Mouse (Mus musculus): Measurements from ENCODE around the gene St6galnac5.

Gene St6galnac5

DNA sequence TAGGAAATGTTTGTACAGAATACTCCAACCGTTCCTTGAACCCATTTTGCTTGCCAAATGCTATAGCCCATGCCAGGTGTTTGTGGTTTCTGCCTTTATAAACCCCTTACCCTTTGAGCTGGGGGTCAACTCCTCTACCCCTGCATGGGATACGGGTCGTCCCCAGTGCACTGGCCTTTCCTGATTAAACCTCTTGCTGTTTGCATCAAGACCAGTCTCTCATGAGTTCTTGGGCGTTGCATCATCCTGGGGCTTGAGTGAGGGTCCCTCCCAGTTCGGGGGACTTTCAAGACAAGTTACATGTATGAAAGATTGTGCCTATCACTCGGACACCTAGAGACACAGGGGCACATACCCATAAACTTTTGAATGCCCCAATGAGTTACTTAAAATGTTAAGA is 67.7 kb downstream of the St6galnac5 start:
- DNase-seq (ENCODE audit: inconsistent age in 2 of 2, low spot score in 1 of 2) = no peak

DNA sequence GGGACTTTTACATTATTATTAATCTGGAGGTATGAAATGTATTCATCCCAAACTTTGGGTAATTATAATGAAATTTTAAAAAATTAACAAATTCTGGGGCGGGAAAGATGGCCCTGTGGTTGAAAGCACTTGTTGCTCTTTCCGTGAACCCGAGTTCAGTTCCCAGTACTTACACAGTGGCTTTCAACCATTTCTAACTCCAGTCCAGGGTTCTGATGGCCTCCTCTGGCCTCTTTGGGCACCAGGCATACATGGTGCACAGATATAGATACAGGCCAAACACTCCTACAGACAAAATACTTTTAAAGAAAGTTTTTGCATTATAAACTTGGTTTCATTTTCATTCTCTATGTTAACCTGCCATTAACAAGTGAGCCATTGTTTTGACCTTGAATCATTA is 68.4 kb downstream of the St6galnac5 start:
- no peak for DNase-seq (ENCODE audit: inconsistent age in 2 of 2, low spot score in 1 of 2)

DNA sequence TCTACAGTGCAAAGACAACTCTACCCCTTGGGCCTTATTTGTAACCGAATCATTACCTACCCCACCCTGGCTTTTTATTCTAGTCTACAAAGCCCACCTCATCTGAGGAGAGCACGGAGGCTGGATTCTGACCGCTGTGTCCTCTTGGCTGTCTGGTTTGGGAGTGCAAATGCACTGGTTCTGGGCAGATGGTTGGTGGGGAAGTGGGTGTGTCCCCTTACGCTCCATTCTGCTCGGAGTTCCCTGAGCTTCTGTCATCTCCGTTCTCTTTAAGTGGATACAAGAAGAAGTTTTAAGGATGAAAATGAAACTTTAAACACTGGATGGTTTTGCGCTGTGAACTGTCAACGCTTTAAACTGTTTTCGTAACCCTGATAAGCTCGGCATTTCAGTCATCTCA is 68.9 kb downstream of the St6galnac5 start:
- no peak for DNase-seq (ENCODE audit: inconsistent age in 2 of 2, low spot score in 1 of 2)

DNA sequence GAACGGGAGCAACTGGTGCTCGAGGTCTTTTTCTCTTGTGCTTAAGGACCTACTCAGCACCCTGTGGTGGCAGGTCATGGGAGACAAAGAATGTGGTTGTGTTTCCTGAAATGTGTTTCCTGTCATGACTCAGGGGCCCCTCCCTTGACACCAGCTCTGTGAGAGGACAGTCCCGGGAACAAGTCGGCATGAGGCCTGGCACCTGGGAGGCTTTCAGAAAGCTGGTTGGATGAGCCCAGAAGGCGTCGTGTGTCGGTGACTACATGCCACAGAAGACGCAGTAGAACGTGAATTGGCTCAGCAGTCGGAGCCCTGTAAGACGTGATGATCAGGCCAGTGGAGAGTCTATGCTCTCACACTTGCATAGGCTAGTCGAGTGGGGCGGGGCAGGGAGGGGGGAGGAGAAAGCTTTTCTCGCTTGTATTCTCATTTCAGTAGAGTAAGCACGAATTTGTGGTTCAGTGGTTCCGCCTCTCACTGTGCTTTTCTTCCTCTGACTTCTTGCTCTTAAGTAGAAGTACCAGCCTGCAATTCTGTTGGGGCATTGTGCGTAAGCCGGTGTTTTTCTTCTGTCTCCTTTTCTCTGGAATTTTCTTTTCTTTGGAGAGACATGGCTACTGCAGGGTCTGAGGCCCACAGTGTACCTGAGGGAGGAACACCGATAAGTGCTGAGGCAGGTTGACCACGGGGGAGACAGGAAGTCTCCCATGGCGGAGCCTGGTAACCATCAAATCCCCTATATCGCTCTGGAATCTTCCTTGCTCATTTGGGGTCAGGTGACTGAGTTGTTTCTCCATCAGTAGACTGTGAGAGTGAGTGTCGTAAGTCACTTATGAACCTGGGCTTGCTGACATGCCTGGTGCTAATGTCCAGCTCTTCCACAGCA is 69.6 kb downstream of the St6galnac5 start:
- no peak for DNase-seq (ENCODE audit: inconsistent age in 2 of 2, low spot score in 1 of 2)

DNA sequence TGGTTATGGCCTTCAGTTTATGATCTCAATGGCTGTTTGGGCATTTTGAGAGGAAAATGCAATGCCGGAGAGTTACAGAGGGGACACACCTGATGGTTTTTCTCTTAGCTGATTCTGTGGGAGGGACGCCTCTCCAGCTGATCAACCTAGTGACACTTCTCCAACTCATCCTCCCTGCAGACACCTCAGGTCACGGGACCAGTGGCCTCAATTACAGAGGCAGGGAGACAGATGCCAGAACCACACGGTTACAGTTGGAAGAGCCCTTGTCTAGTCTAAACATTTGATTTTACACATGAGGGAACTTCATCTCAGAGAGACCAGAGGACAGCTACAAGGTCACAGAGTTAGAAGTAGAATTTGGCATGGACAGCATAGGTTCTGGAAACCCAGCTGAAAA is 70.5 kb downstream of the St6galnac5 start:
- DNase-seq (ENCODE audit: inconsistent age in 2 of 2, low spot score in 1 of 2) = no peak

DNA sequence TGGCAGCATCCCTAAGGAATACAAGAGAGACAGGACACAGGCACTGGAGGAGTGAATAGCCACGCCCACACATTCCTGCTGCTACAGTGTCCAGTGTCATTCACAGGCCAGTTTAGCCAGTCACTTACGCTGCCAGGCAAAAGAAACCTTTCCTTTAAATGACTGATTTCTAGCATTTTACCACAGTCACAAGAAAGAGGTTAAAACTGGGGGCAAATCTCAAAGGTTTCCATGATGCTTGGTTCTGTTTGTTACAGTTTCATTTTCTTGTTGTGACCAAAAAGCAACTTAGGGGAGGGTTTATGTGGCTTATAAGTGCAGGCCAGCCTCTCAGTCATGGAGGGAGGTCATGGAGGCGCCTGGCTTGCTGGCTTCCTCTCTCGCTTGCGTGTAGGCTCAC is 74.4 kb downstream of the St6galnac5 start:
- DNase-seq (ENCODE audit: inconsistent age in 2 of 2, low spot score in 1 of 2) = no peak

DNA sequence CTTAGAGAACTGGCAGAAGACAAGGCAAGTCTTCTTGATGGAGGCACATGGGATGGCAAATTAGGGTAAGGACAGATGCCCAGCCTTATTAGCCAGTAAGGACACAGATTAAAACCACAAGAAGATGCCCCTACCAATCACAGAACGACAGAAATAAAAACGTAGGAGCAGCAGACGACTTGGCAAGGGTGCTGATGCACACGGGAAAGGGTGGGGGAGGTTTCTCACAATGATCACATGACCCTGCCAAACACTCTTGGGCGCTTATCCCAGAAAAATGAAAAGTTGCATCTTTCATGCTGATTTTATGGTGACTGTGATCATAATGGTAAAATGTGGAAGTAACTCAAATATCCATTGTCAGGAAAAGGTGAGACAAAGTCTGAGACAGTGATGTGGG is 75.0 kb downstream of the St6galnac5 start:
- DNase-seq (ENCODE audit: inconsistent age in 2 of 2, low spot score in 1 of 2) = no peak

DNA sequence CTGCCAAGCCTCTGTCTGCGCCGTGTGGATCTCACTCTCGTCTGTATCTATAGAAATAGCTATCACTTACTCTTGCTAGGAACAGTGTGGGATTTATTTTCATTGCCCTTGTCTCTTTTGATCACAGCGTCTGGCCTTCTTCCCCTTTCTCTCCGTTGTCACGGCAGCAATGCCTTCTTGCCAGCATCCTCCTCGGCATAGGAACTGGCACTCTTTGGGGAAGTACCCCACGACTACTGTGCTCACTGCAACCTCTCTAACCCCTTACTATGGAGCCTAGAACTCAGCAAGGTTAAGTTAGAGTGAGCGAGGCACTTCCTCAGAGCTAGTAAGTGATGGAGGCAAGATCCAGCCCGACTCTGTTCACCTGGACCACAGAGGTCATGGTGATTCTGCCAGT is 76.2 kb downstream of the St6galnac5 start:
- DNase-seq (ENCODE audit: inconsistent age in 2 of 2, low spot score in 1 of 2) = no peak

DNA sequence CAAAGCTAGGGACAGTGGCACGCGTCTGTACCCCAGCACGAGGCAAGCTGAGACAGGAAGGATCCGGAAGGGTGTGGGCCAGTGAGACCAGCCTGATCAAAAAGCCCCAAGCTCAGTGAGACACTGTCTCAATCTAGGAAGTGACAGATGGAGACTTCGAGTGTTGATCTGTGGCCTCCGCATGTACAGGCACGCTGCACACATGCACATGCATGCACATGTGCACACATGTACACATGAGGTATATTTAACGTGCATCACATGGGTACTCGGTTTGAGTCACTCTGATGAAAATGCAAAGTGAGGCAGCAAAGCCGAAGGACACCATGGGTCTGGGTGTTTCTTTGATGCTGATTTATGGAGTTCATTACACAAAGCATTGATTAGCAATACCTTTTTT is 77.0 kb downstream of the St6galnac5 start:
- no peak for DNase-seq (ENCODE audit: inconsistent age in 2 of 2, low spot score in 1 of 2)

DNA sequence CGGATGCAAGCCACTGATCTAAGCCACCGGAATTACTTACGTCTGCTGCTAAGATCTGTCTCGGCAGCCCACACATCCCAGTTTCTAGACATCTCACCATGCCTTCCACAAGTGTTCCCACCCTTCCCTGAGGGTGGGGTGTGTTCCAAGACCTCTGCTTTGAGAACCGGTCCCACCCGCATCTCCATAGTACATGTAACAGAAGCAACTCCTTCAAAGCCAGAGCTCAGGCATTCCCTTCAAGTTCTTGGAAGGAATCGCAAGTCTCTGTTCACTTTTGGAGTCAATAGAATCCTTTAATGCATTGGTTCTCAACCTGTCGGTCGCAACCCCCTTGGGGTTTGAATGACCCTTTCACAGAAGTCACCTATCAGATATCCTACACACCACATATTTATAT is 83.1 kb downstream of the St6galnac5 start:
- DNase-seq (ENCODE audit: inconsistent age in 2 of 2, low spot score in 1 of 2) = no peak

DNA sequence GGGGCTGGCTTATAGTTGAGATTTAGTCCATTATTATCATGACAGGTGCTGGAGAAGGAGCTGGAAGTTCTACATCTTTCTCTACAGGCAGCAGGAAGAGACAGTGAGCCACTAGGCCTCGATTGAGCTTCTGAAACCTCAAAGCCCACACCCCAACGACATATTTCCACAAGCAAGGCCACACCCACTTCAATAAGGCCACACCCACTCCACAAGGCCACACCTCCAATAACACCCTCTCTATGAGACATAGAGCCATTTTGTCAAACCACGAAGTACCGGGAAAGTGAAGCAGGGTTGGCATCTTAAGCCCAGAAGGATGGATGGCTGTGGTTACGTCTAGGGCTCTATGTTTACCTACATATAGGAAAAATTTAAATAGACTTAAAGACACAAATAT is 84.8 kb downstream of the St6galnac5 start:
- no peak for DNase-seq (ENCODE audit: inconsistent age in 2 of 2, low spot score in 1 of 2)

DNA sequence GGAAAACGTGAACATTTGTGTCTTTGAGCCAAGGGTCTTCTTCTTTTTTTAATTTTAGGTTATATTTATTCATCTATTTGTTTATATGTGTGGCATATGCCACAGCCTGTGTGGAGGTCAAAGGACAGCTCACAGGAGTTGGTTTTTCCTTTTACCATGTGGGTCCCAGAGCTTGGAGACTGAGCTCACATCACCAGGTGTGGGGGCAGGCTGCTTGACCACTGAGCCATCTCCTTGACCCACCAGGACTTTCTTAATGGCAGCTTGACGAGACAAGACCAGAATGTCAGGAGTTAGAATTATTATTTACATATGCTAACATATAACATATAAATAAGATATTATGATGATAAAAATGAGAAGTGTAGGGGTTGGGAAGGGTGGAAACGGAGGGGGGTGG is 85.9 kb downstream of the St6galnac5 start:
- no peak for DNase-seq (ENCODE audit: inconsistent age in 2 of 2, low spot score in 1 of 2)

DNA sequence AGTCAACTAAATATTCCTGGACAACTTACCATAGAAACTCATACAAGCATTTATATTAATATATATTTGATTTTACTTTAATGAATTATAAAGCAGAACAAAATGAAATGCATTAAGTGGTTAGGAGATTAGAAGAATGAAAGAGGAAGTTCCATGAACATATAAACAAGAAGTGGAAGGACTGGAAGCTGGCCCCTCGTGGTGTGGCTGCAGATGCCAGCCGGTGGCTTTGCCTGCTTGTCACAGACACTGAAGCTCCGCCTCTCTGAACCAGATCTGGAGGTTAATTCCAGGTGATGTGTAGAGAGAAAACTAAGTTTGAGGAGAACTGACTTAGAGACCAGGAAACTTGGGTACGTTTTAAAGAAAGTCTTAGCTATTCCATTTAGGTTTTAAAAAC is 87.1 kb downstream of the St6galnac5 start:
- no peak for DNase-seq (ENCODE audit: inconsistent age in 2 of 2, low spot score in 1 of 2)

DNA sequence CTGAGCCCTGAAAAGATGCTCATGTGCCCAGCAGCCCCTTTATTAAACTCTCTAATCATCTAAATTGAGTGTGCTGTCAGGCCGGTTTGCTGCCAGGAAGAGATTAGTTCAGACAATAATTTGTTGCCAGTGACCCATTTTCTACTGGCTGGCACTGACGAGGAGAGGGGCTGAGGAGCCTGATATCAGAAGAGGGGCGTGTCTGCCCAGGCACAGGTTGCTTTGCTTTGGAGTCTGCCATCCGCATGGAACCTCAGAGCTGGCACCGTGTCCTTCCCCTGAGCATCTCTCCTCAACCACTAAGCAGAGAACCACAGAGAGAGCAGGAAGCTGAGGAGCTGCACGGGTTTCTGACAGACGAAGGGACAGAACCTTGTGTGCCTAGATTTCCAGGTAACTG is 93.9 kb downstream of the St6galnac5 start:
- peak in 1 of 2 experiments; percentile 40 for DNase-seq (ENCODE audit: inconsistent age in 2 of 2, low spot score in 1 of 2)

DNA sequence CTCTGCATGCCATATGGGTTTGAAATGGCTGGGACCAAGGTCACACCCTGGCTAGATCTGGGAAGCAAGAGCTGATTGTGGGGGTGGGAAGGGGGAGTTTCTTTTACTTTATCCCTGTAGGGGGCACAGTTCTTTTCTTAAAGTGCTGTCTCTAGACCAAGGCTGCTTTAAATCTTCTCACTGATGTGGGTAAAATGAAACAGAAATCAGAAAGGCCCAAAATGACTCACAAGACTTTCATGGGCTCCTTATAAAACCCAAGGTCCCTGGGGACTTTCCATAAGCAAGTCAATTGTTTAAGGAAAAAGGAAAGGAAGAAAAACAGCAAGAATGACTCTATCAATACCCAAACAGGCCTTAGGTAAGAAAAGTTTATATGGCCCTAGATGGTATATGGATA is 95.3 kb downstream of the St6galnac5 start:
- DNase-seq (ENCODE audit: inconsistent age in 2 of 2, low spot score in 1 of 2) = peak; percentile 13 to 71

DNA sequence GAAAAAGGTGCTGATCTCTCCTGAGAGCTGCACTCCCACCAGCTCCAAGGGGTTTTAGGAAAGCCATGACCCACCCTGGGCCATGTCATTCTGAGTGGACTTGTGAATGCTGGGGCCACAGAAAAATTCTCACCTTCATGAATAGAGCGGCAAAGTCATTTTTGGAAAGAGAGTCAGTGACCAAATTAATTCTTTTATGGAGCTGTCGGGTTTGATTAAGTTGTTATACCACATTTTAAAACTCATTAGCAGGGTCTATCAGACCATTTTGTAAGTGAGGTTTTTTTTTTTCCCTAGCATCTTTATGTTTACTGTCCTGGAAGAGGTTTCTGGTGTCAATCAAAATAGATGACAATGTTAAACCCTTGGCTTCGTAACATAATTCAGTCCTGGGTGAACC is 98.5 kb downstream of the St6galnac5 start:
- DNase-seq (ENCODE audit: inconsistent age in 2 of 2, low spot score in 1 of 2) = no peak

DNA sequence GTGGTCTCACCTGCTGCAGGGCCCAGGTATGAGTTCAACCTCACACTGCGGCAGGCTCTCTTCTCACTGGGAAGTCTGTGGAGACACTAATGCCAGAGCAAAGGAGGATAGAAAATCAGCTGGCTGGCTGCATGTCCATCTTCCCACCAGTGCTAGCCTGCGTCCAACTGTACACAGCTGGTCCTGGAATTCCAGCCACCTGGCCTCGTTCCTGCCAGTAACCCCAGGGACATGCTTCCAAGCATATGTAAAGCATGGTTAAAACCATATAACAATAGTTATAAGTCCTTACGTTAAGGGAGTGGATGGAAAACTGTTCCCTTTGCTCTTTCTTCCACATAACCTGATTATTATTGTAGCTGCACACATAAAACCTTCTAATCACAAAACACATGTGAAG is 100.3 kb downstream of the St6galnac5 start:
- DNase-seq (ENCODE audit: inconsistent age in 2 of 2, low spot score in 1 of 2) = no peak

DNA sequence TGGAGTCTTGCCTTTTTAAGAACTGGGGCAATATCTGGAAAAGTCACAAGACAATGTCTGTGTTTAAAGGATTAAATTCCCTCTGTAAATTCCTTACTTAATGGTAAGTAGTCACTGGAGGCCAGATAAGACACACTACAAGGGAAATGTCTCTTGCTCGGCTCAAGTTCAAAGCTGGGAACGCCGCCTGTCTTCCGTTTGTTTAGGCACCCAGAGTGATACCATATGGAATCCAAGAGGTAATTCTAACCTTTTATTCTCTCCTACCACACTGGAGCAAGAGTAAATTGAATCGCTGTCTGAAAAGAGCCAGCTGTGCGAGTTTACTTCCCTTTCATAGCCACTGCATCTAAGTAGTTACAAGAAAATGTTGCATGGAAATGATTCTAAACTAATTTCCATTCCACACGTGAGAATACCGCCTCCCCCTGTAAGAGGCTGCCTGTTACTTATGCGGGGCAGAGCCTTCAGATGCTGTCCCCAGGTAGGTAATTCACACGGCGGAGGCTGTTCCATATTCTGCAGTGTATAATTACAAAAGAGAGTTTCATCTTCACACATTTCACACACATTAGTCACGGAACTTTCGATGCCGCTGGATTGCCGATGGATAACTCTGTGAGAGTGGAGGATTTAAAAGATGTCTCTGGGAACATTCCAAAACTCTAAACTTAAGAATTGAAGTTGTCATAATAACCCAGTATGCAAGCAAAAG is 101.8 kb downstream of the St6galnac5 start:
- no peak for DNase-seq (ENCODE audit: inconsistent age in 2 of 2, low spot score in 1 of 2)

DNA sequence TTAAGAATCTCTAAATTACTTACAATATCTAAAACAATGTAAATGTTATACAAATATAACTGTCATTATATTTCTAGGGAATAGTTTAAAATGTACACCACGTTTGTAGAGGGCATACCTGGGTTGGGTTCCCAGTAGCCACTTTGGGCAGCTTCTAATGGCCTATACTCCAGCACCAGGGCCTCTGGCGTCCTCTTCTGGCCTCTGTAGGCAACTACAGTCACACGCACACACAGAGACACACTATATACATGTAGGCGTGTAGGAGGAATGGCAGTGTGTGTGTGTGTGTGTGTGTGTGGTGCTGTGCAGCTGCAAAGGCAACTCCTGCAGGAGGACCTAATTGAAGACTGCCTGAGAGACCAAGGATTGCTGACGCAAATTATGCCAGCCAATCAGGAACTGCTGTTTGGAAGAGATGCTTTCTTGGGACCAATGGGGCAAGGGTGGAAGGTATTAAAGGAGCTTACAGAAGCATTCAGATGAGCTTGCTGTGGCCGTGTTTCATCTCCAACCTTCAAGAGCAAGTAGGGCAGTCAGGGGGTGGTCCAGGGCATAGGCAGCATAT is 106.2 kb downstream of the St6galnac5 start:
- no peak for DNase-seq (ENCODE audit: inconsistent age in 2 of 2, low spot score in 1 of 2)

DNA sequence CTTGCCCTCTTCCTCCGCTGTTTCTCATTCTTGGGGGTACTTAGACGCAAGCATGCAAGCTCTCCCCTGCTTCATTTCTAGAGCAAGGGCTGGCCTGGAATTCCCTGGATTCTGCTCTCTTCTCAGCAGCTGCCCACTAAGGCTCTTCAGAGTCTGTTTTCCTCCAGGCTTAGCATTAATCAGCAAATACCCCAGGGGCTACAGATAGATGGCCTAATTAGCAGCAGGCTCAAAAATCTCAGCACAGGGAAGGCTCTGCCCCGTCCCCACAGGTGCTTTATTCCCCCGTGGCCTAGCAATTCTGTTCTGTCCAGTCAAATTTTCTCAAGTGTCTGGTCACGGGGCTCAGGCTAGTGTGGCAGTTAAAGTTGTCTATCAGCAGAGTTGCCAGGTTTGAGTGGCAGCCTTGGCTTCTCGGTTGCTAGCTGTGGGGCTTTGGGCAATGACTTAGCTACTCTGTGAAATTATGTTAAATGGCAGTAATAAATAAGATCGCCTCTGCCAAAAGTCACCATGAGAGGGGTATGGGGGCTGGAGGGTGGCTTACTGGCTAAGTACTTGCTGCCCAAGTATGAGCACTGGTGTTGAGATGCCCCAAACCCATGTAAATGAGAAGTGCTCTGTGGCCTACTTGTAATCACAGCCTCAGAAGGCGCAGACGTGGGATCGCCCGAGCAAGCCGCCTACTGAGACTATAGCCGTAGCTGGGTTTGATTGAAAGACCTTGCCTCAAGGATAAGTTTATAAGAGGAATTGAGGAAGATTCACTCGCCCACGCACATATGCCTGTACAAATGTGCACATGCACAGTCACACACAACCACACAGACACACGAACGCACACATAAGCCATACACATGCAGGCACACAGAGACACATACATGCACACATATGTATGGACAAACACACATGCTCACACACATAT is 107.4 kb downstream of the St6galnac5 start:
- no peak for DNase-seq (ENCODE audit: inconsistent age in 2 of 2, low spot score in 1 of 2)

DNA sequence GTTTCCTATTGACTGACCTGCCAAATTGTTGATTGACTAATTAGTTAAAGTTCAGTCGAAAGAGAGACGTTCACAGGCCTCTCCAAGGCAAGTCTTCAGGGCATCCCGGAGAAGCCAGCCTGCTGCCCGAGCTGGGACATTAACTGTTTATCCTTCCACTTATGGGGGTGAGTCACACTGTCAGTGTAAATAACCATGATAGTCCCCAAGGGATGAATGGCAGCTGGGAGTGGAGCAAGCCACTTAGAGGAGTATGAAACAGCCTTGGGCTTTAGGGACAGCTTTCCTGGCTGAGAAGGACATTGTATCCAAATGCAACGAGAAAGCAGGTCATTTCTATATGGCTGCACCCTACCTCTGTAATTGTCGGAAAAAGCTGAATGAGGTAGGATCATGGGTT is 109.5 kb downstream of the St6galnac5 start:
- DNase-seq (ENCODE audit: inconsistent age in 2 of 2, low spot score in 1 of 2) = no peak
